Mouse (Mus musculus): Measurements from ENCODE around the gene Exoc3l4. TPM values are rescaled to one million over a fixed set of nuclear protein-coding genes. Genes with fewer than 3 reads are reported as not detected.

Gene Exoc3l4
- polyA plus RNA-seq, 1 experiment from 2014 or later, result 5.7 TPM

DNA sequence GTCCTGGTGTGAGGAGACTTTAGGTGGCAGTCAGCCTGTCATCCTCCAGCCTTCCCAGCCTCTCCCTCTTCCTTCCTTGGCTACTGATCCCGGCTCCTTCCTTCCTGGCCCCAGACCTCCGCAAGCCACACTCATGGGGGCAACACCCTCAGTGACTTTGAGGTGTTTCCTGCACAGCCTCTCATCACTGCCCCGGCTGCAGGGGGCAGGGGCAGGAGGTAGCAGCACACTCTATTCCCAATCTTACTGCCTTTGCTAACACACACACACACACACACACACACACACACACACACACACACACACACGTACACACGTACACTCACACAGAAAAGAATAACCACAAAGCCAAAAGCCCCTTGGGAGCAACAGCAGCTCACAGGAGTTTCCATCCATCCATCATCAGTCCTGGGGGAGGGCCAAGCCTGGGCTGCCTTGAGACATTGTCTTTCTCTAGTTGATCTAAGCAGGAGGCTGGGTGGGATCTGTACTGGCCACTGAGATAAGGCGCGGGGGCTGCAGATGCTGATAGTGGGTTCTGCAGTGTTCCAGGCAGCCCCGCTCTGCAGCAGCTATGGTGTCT, 18.0 kb downstream of the Exoc3l4 start:
- H3K4me1 ChIP-seq (ENCODE audit: control insufficient read depth, insufficient read depth, low read length), result peaks cover 17% of the 10 kb centered on the region
- no peaks in the 10 kb centered on the region for H3K36me3 ChIP-seq (ENCODE audit: control insufficient read depth, insufficient read depth, low read length)
- H3K9ac ChIP-seq (replicated peaks; ENCODE audit: low read depth, low read length), result no peak overlapping the region
- no peak overlapping the region for H3K4me2 ChIP-seq (replicated peaks; ENCODE audit: low read depth, low read length)
- no peaks in the 10 kb centered on the region for H3K9me3 ChIP-seq (ENCODE audit: control insufficient read depth, low read depth, low read length)
- no peak overlapping the region for H3K4me3 ChIP-seq (ENCODE audit: low read depth, low read length)
- no peak for ATAC-seq (ENCODE audit: insufficient number of reproducible peaks, insufficient read depth, low FRiP score, low read depth)
- WGBS, result 33% methylated on average over 8 of the region's 8 CpGs
- no peak overlapping the region for H3K27ac ChIP-seq (ENCODE audit: low read length)
- 0 out of 2 replicates have a peak, but pooled peaks cover 12% of the 10 kb centered on the region for H3K27me3 ChIP-seq (ENCODE audit: control insufficient read depth, insufficient read depth, low read length)

DNA sequence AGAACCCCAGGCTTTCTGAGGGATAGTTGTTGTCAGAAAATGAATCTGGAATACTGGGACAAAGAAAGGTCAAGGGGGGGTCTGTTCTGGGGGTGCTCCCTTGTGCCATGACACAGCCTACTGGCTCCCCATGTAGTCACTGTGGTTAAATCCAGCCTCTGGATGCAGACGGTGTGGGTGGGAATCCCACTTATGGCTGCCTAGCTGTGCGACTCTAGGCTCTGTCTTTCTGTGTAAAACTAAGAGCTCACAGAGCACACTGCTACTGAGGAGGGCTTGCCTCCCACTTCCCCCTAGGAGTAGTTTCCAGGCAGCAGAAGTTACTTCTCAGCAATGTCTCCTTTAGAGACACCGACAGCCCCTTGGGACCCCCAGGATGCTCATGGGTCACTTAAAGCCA, 19.4 kb downstream of the Exoc3l4 start:
- no peaks in the 10 kb centered on the region for H3K36me3 ChIP-seq (ENCODE audit: control insufficient read depth, insufficient read depth, low read length)
- no peak overlapping the region for H3K9ac ChIP-seq (replicated peaks; ENCODE audit: low read depth, low read length)
- H3K4me2 ChIP-seq (replicated peaks; ENCODE audit: low read depth, low read length), result no peak overlapping the region
- 0 out of 2 replicates have a peak, but pooled peaks cover 5% of the 10 kb centered on the region for H3K27me3 ChIP-seq (ENCODE audit: control insufficient read depth, insufficient read depth, low read length)
- no peak for ATAC-seq (ENCODE audit: insufficient number of reproducible peaks, insufficient read depth, low FRiP score, low read depth)
- peaks cover 11% of the 10 kb centered on the region; the same call in 1 of the 2 replicates for H3K4me1 ChIP-seq (ENCODE audit: control insufficient read depth, insufficient read depth, low read length)
- H3K27ac ChIP-seq (ENCODE audit: low read length), result no peak overlapping the region
- 92% methylated on average over 3 of the region's 3 CpGs for WGBS
- H3K4me3 ChIP-seq (ENCODE audit: low read depth, low read length), result no peak overlapping the region
- no peaks in the 10 kb centered on the region for H3K9me3 ChIP-seq (ENCODE audit: control insufficient read depth, low read depth, low read length)

DNA sequence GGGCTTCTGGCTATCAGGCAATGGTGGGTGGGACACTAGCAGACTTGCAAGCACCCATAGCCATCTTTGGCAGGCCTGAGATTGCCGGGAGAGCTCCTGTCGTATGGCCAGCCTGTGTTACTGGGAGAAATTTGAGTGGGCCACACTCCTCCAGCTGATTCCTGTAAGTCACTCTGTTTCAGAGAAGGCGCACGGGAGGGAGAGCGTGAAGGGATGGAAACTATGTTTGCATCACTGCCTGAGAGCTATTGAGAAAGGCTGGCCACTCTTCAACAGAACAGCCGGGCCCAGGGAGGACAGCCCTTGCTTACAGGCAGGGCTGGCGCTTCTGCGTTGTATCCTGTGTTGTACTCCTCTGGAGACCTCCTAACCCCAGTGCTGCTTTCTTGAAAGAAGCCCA, 19.8 kb downstream of the Exoc3l4 start:
- Histone ChIP-seq H3K4me3 (ENCODE audit: low read depth, low read length) (no peak overlapping the region), H3K4me2 (replicated peaks; ENCODE audit: low read depth, low read length) (no peak overlapping the region), H3K9me3 (ENCODE audit: control insufficient read depth, low read depth, low read length) (no peaks in the 10 kb centered on the region), H3K4me1 (ENCODE audit: control insufficient read depth, insufficient read depth, low read length) (peaks cover 11% of the 10 kb centered on the region; the same call in 1 of the 2 replicates), H3K36me3 (ENCODE audit: control insufficient read depth, insufficient read depth, low read length) (no peaks in the 10 kb centered on the region), H3K9ac (replicated peaks; ENCODE audit: low read depth, low read length) (no peak overlapping the region), H3K27ac (ENCODE audit: low read length) (no peak overlapping the region), H3K27me3 (ENCODE audit: control insufficient read depth, insufficient read depth, low read length) (0 out of 2 replicates have a peak, but pooled peaks cover 4% of the 10 kb centered on the region)
- ATAC-seq (ENCODE audit: insufficient number of reproducible peaks, insufficient read depth, low FRiP score, low read depth), result no peak
- WGBS, result 60% methylated on average over 8 of the region's 8 CpGs

DNA sequence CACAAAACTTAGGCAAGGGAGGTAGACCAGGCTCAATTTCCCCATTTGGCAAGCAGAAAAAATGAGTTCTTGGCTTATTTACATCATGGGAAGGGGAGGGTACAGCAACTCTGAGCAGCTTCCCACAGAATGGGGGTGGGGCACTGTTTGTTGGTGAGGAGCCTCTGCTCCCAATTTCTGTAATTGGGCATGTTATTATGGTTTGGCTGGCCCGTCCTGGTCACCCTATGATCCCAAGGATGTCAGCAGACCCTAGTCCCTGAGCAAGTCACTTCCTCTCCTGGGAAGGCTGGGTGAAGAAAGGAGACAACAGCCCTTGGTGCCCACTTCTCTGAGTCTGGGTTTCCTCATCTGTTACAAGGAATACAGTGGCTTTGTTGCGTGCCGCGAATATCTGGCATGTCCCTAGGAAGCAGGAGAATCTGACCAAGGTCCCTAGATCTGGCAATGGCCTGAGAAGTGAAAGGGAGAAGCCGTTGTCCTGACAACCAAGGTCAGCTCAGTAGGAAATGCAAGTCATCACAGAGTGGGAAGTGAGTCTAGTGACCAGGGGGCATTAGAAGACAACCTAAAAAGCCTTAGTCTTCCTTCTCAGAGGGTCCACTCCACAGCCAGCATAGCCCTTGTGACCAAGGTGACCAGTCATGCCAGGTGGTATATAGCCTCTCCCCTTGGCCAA, 20.5 kb downstream of the Exoc3l4 start:
- no peak for ATAC-seq (ENCODE audit: insufficient number of reproducible peaks, insufficient read depth, low FRiP score, low read depth)
- H3K4me3 ChIP-seq (ENCODE audit: low read depth, low read length), result no peak overlapping the region
- H3K9me3 ChIP-seq (ENCODE audit: control insufficient read depth, low read depth, low read length), result no peaks in the 10 kb centered on the region
- 64% methylated on average over 5 of the region's 5 CpGs for WGBS
- H3K9ac ChIP-seq (replicated peaks; ENCODE audit: low read depth, low read length), result no peak overlapping the region
- H3K27me3 ChIP-seq (ENCODE audit: control insufficient read depth, insufficient read depth, low read length), result peaks cover 12% of the 10 kb centered on the region; the same call in 1 of the 2 replicates
- H3K27ac ChIP-seq (ENCODE audit: low read length), result no peak overlapping the region
- no peaks in the 10 kb centered on the region for H3K36me3 ChIP-seq (ENCODE audit: control insufficient read depth, insufficient read depth, low read length)
- peaks cover 6% of the 10 kb centered on the region; the same call in 1 of the 2 replicates for H3K4me1 ChIP-seq (ENCODE audit: control insufficient read depth, insufficient read depth, low read length)
- H3K4me2 ChIP-seq (replicated peaks; ENCODE audit: low read depth, low read length), result no peak overlapping the region

DNA sequence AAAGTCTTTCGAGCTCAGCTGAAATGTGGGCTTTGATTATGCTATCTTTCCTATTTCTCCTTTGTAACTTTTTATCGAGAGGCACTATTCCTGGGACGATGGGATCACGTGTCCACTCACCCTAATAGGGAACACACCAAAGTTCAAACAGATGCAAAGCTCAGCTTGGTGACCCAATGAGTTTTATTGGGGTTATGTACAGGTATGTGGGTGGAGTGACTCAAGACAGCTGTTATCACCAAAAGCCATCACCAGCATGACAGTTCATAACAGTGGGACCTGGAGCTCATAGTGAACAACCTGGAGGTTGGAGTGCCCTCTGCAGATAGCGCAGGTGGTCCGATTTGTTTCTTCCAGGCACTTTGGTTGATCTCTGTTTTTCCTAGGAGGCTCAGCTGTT, 22.0 kb downstream of the Exoc3l4 start:
- Histone ChIP-seq H3K4me2 (replicated peaks; ENCODE audit: low read depth, low read length) (no peak overlapping the region), H3K27me3 (ENCODE audit: control insufficient read depth, insufficient read depth, low read length) (peaks cover 27% of the 10 kb centered on the region), H3K9me3 (ENCODE audit: control insufficient read depth, low read depth, low read length) (no peaks in the 10 kb centered on the region), H3K4me3 (ENCODE audit: low read depth, low read length) (no peak overlapping the region), H3K9ac (replicated peaks; ENCODE audit: low read depth, low read length) (no peak overlapping the region), H3K27ac (ENCODE audit: low read length) (no peak overlapping the region), H3K36me3 (ENCODE audit: control insufficient read depth, insufficient read depth, low read length) (no peaks in the 10 kb centered on the region), H3K4me1 (ENCODE audit: control insufficient read depth, insufficient read depth, low read length) (peaks cover 14% of the 10 kb centered on the region; the same call in 1 of the 2 replicates)
- 80% methylated on average over 6 of the region's 6 CpGs for WGBS
- ATAC-seq (ENCODE audit: insufficient number of reproducible peaks, insufficient read depth, low FRiP score, low read depth), result no peak

DNA sequence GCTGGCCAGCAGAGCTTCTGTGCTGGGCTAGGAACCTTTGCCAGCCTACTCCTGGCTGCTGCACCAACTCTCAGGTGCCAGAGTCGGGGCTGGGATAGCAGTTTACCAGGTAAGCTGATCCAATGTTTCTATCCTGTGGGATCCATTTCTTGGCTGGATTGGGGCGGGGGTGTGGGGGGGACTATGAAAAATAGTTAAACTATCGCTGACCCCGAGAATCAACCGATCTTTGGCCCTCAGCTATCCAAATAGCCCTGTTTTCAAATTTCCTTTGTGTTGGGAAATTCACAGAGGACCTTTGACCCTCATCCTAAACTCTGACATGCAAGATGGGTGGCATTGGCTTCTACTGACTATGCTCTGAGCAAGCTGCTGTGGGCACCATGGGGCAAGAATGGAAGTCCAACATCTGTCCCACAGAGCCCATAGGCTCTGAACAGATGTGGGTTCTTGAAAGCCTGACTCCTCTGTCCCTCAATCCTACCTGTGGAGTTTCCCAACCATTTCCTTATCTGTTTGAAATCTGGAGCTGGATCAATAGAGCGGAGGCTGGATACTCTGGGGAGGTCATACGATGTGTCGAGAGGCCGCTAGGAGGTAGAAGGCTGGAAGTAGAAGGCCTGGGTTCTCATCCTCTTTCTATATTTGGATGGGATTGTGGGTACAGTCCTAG, 24.0 kb downstream of the Exoc3l4 start:
- Histone ChIP-seq H3K4me3 (ENCODE audit: low read depth, low read length) (no peak overlapping the region), H3K27ac (ENCODE audit: low read length) (no peak overlapping the region), H3K36me3 (ENCODE audit: control insufficient read depth, insufficient read depth, low read length) (no peaks in the 10 kb centered on the region), H3K9ac (replicated peaks; ENCODE audit: low read depth, low read length) (no peak overlapping the region), H3K4me2 (replicated peaks; ENCODE audit: low read depth, low read length) (no peak overlapping the region), H3K9me3 (ENCODE audit: control insufficient read depth, low read depth, low read length) (no peaks in the 10 kb centered on the region), H3K27me3 (ENCODE audit: control insufficient read depth, insufficient read depth, low read length) (peaks cover 46% of the 10 kb centered on the region), H3K4me1 (ENCODE audit: control insufficient read depth, insufficient read depth, low read length) (0 out of 2 replicates have a peak, but pooled peaks cover 8% of the 10 kb centered on the region)
- ATAC-seq (ENCODE audit: insufficient number of reproducible peaks, insufficient read depth, low FRiP score, low read depth), result no peak
- WGBS, result 86% methylated on average over 9 of the region's 9 CpGs

DNA sequence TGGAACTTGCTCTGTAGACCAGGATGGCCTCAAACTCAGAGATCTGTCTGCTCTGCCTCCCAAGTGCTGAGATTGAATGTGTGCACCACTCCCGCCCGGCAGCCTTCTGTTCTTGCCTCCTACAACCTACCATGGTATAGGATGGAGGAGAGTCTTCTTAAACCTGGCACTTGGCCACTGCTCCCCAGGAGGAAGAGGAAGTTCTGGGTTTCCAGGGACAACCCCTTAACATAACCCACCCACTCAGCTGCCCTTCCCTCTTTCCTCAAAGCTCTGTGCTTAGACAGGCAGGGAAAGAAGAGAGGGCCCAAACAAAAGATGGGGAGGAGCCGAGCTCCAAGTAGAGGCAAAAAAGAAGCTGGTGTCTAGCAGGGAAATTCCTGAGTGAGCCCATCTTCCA, 24.7 kb downstream of the Exoc3l4 start:
- 0 out of 2 replicates have a peak, but pooled peaks cover 8% of the 10 kb centered on the region for H3K4me1 ChIP-seq (ENCODE audit: control insufficient read depth, insufficient read depth, low read length)
- H3K27ac ChIP-seq (ENCODE audit: low read length), result no peak overlapping the region
- no peak overlapping the region for H3K4me3 ChIP-seq (ENCODE audit: low read depth, low read length)
- H3K4me2 ChIP-seq (replicated peaks; ENCODE audit: low read depth, low read length), result no peak overlapping the region
- H3K9ac ChIP-seq (replicated peaks; ENCODE audit: low read depth, low read length), result no peak overlapping the region
- no peaks in the 10 kb centered on the region for H3K36me3 ChIP-seq (ENCODE audit: control insufficient read depth, insufficient read depth, low read length)
- H3K9me3 ChIP-seq (ENCODE audit: control insufficient read depth, low read depth, low read length), result no peaks in the 10 kb centered on the region
- H3K27me3 ChIP-seq (ENCODE audit: control insufficient read depth, insufficient read depth, low read length), result peaks cover 53% of the 10 kb centered on the region
- no peak for ATAC-seq (ENCODE audit: insufficient number of reproducible peaks, insufficient read depth, low FRiP score, low read depth)
- 75% methylated on average over 3 of the region's 3 CpGs for WGBS

DNA sequence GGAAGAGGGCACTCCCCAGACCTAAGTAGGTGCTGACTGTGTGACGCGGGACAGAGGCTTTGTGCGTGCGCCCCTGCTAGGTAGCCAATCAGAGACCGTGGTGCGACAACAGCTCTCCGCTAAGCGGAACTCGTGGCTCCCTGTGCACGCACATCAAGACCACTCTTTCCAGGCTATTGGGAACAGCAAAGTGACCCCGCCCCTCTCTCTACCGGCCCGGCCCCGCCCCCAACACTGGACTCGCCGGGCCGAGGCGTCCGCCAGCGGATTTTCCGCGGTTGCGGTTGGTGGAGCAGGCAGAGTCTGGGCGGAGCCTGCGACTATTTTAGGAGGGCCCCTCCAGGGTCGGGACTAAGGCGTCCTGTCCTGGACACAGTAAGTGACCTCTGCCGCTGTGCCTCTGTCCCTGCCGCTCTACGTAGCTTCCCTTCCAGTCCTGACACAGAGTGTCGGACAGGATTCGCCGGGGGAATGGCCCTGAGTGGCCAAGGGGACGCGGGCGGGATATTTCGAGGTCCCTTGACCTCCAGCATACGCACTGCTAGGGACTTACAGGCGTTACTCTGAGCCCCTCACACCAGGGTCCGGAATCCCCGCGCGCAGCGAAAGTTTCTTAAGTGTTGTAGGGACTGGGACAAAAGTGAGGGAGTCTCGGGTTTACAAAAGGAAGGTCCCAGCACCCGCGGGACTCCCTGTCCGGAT, 25.6 kb downstream of the Exoc3l4 start, which contains the start of gene Tnfaip2:
Tnfaip2 (plus strand) TSS at position 161 of the 702 bp plus-strand sequence.
- peak; percentile 62; the same call in 1 of the 2 replicates for ATAC-seq (ENCODE audit: insufficient number of reproducible peaks, insufficient read depth, low FRiP score, low read depth)
- Histone ChIP-seq H3K9me3 (ENCODE audit: control insufficient read depth, low read depth, low read length) (no peaks in the 10 kb centered on the region), H3K9ac (replicated peaks; ENCODE audit: low read depth, low read length) (no peak within 1 kb of the TSS), H3K27me3 (ENCODE audit: control insufficient read depth, insufficient read depth, low read length) (peaks cover 63% of the 10 kb centered on the region), H3K4me1 (ENCODE audit: control insufficient read depth, insufficient read depth, low read length) (0 out of 2 replicates have a peak, but pooled peaks cover 8% of the 10 kb centered on the region), H3K36me3 (ENCODE audit: control insufficient read depth, insufficient read depth, low read length) (no peaks in the 10 kb centered on the region), H3K27ac (ENCODE audit: low read length) (no peak within 1 kb of the TSS), H3K4me2 (replicated peaks; ENCODE audit: low read depth, low read length) (peak within 1 kb of the TSS; percentile 65), H3K4me3 (ENCODE audit: low read depth, low read length) (peak within 1 kb of the TSS; percentile 27)
- 1% methylated on average over 48 of the region's 48 CpGs for WGBS

All from stomach, embryonic 14.5 days (tissue).